Mouse (Mus musculus) liver, postnatal 0 days (tissue): ENCODE data around the gene Rab35.

ENCODE experiments used
- CTCF ChIP-seq: sonication (generic); IDR thresholded peaks from 2 replicates; pipeline ENCODE4 v1.5.1; 2016; ENCODE audit warnings: antibody characterized with exemption, low read depth
- EP300 ChIP-seq: IDR thresholded peaks from 2 replicates; pipeline ENCODE4 v1.6.1; 2016; ENCODE audit warnings: antibody characterized with exemption, low read depth, mild to moderate bottlenecking

DNA sequence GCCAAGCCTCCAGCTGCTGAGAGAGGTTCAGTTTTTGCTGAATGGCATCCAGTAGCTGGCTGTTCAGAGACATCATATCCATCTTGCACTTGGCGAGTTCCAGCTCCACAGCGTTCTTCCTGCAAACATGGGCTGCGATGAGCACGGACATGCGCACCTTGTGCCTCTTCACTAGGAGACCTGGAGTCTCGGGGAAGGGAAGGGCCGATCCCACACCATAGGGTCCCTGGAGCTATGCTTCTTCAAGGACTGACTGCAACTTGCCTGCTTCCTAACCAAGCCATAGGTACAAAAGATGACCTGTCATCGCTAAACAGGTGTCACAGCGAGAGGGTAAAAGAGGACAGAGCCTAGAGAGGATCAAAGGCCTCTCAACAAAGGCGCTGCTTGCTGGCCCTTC, 20.1 kb downstream of the Rab35 start:
- TF ChIP-seq EP300 (no peak), CTCF (no peak)
